Mouse (Mus musculus): ENCODE results near the gene Trappc11.

GRCm38 (mm10) chr8:47566551-47566950 lies 33.3 kb upstream of the Trappc11 start:
- TF ChIP-seq CTCF (IDR thresholded peaks at IDR 0.05; ENCODE audit: low read depth): no peak
- no peak for TF ChIP-seq EP300 (IDR thresholded peaks at IDR 0.05; ENCODE audit: low read depth)

Measured in heart, postnatal 0 days (tissue).